Mouse (Mus musculus) layer of hippocampus, adult 9-11 months (tissue): ENCODE data around the gene Mcm5.

Source experiments
- DNase-seq: peaks from one replicate; pipeline ENCODE4 v3.0.0; 2022

The Mcm5 gene

DNA sequence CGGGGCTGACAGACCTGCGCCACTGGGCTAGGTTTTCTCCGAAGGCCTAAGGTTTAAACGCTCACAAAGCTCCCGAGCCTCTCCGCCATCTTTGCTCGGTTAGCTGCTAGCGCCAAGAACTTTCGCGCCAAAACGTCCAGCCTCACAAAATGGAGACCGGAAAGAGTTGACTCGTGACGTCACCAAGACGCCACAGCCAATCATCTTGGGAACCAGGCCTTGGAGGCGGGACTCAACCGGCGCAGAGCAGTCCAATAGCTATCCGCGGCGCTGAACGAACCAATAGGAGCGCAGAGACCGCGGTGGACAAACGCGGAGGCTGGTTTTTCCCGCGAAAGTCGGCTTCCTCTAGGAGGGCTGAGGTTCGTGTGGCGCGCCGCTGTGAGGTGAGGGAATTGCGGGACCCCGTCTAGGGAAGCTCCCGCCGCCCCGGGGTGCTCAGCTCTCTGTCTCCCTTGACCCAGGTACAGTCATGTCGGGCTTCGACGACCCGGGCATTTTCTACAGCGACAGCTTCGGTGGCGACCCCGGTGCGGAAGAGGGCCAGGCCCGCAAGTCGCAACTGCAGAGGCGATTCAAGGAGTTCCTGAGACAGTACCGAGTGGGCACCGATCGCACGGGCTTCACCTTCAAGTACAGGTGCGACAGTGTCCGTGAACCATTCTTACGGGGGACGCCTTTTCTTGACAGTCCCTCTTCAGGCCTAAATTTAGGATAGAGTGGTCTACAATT, at the start of gene Mcm5:
Gene Mcm5, plus strand, starts transcription at position 334 of the 732 bp plus-strand sequence.
- peak; percentile 99 for DNase-seq

DNA sequence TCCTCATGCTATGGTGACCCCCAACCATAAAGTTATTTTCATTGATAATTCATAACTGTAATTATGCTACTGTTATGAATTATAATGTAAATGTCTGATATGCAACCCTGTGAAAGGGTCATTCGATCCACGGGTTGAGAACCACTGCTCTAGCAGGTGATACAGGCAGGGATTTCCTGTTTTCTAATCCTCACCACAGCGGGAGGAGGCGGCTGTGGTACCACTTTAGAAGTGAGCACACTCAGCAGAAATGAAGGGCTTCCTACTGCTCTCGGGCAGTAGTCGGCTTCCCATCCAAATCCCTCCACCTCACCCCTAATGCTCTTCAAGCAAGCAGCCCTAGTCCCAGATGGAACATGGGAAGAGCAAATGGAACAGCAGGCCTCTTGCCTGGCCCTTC, 49.3 kb upstream of the Mcm5 start:
- no peak for DNase-seq

DNA sequence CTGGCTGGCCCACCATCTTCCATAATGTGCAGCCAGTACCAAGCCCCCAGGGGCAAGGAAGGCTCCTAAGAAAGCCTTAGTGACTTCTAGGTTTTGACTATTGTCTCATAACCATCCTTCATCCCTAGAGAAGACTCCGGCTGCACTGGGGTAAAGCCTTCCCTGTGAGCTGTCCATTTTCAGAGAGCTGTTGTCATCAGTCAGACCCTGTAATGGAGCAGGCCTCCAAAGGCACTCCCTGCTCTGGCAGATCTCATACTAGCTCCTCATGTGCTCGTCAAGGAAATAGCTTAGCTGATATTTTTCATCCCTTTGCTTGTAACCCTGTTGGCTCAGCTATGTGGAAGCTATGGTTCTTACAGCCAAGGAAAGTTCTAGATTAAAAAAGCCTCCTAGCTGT, 48.6 kb upstream of the Mcm5 start:
- DNase-seq = no peak

DNA sequence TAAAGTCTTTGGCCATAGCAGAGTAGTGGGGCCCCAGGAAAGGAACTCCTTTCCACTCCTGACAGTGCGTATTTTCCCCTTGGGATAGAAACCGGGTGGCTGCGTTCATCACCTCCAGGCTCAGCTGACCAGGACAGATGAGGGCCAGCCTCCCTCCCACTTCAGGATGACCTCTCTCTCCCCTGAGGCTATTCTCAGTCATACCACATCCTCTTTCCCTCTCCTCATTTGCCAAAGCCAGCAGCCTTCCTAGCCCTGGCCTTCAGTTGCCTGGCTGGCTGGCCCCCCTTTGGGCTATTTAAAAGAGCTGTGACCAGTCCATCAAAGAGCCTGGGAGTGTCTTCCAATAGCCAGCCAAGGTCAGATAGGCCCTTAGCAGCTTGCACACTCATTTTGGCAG, 46.1 kb upstream of the Mcm5 start:
- DNase-seq = peak; percentile 72

DNA sequence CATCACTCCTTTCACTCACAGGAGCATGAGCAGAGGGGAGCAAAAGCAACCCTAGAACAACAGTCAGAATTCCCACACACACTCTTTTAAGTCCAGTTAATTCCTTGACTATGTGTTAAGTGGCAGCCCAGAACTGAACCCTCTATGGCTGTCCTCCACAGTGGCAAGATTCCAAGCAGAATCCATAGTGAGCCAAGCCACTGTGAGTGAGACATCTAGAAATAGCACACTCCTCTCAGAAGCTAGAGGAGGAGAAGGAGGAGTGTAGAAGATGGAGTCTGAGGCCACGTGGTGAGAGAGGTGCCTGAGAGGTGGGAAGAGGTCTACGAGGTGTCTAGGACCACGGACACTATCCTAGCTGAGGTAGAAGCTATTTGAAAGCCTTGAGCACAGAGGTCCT, 44.6 kb upstream of the Mcm5 start:
- no peak for DNase-seq

DNA sequence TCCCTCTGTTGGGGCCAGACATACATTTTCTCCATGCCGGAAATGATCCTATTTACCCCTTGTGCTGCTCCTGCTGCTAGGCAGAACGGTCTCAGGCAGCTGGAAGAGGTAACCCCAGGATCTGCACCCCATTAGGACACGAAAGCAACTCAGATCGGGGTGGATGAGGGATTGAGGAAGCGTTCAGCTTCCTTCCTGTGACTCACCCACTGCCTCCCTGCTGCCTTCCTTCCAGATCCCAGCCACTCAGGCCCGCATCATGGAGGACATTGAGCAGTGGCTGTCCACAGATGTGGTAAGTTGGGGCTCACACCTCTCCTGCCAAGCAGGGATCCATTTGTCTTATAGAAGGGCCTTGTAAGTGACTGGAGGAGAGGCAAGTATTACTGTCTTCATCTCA, 42.1 kb upstream of the Mcm5 start:
- DNase-seq = no peak

DNA sequence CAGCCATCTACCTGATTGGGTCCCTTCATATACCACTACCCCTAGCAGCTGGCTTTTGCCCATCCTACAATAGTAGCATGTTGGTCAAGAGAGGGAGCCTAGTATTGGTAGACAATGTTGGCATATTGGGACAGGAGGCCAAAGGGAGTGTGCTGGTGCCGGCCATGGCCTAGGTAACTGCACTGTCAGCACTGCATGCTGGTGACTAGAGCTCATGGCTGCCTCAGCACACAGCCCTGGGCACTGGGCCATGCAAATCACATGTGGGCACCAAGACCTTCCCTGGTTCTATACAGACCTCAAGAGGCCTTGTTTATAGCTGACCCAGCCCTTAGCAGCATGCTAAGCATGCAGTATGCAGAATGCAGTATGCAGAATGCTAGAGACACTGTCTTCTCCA, 39.1 kb upstream of the Mcm5 start:
- DNase-seq = no peak

DNA sequence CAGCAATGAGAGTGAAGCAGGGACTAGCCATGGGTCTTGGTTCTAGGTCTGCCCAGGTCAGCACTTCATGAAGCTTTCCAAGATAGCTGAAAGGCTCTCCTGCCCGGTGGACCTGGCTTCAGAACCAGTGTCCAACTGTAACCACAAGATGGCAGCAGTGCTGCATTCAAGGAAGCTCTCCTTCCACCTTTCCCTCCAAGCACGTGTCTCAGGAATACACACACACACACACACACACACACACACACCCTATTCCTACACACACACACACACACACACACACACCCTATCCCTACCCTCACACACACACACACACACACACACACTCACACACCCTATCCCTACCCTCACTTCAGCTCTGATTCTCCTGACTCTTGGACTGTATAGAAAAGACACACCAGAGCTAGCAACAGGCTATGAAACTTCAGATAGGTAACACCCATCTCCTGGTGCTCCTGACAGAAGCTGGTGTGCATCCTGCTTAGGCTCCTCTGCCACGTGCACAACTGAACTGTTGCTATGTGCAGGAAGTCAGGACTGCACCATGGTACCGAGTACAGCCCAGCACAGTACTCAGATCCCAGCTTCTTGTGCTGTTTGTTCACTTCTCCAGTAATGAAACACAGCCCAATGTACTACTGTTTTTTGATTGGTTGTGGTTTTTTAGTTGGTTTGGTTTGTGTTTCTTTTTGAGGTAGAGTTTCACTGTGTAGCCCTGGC, 37.6 kb upstream of the Mcm5 start:
- peak; percentile 67 for DNase-seq

DNA sequence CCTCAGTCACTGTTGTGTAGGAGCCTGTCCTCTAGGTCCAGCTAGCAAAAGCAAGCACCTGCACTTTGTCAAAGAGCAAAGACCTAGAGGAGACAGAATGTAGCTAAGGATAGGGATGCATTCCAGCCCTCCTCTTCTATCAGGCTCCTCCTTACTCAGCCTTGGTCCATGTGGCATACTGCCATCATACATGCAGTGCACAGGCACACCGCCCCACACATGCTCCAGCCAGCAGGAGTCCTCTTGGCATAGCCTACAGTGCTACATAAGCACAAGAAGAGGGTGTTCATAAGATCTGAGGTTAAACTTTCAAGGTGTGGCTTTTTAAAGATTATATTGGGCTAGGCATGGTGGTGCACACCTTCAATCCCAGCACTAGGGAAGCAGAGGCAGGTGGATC, 34.5 kb upstream of the Mcm5 start:
- DNase-seq = no peak

DNA sequence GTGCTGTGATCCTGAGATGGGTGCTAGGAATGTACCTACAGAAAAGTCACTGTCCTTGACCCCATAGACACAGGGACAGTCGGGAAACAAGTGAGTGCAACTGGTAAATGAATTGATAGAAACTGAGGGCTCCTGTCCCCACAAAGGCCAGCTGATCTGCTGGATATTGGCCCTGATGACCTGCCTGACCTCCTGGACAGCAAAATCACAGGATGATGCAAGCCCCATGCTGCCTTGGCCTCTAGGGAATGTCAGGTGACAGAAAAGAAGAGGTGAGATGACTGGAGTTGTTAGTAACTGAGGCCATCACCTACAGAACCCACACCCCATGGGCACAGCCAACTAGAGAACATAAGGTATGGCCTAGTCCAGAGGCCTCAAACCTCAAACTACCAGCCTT, 31.2 kb upstream of the Mcm5 start:
- DNase-seq = no peak

DNA sequence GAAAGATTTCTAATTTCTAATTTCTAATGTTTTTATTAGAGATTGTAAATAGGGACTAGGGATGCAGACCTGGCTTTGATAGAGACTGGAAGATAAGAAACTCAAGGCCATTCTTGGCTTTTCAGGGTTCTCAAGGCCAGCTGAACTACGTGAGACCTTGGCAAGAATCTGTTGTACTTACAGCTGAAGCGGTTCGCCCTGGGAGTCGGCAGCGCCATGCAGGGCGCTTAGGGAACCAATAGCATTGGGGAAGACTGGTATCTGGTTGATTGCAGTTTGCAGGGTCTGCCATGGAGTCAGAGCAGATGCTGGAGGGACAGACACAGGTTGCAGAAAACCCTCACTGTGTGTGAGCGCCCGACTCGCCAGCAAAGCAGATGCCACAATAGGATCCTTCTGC, 30.5 kb upstream of the Mcm5 start:
- no peak for DNase-seq

DNA sequence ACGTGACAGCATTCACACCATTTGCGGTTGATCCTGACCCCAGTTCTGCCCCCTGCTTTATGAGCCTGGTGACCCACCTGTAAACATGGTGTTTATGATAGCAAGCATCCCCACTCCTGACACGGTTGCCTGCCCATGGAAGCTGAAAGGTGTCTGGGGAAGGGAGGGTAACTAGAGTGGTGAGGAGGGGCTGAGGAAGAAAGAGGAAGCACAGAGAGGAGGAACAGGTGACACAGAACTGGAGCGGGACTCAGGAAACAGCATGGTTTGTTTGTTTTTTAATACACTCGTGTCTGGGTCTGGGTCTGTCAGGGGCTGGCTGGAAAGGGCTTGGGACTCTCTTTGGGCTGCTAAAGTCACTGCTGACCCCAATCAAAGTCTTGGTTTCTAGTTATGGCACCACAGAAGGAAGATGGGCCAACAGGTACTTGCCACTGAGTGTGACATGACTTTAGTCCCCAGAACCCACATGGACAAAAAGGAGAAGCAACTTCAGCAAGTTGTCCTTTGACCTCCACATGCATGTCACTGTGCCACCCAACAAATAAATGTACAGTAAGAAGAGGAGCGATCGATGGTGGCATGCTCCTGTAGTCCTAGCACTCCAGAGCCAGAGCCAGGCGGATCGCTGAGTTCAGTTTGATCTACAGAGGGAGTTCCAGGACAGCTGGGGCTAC, 27.9 kb upstream of the Mcm5 start:
- no peak for DNase-seq

DNA sequence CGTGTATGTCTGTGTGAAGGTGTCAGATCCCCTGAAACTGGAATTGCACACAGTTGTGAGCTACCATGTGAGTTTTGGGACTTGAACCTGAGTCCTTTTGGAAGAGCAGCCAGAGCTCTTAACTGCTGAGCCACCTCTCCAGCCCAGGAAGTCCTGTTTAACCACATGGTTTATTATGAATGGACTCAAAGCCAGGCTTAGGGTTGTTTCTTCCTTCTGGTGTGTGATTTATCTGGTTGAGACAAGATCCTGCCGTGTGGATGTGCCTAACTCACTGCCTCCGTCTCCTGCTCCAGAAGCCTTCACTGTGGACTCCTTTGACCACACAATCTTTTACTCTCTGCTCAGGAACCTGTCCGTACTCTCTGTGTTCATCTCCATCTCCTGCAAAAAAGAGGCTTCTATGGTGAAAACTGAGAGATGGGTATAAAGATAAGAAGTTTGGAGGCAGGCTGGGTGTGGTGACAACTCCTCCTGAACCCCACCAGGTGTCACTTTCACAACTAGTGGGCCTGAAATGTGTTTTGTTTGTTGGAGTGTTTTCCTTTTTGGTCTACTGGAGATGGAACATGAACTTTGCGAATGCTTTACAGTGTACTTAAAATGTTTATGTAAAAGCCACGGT, 27.1 kb upstream of the Mcm5 start:
- no peak for DNase-seq

DNA sequence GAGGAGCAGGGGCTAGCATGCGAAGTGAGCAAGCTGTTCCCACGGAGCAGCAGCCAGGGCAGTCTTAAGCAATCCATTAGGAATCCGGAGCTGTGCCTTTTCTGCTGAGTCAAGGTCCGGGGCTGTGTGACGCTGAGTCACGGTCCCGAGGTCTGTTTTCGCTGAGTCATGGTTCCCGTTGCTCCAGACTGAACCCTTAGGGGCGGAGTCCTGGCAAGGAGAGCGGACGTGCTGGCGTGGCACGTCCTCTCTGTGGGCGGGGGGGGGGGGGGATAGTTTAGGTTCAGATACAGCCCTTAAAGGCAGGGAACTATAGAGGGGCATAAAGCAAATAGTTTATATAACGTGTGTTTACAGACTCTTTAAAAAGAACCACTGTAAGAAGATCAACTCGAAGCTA, 25.5 kb upstream of the Mcm5 start:
- peak; percentile 89 for DNase-seq

DNA sequence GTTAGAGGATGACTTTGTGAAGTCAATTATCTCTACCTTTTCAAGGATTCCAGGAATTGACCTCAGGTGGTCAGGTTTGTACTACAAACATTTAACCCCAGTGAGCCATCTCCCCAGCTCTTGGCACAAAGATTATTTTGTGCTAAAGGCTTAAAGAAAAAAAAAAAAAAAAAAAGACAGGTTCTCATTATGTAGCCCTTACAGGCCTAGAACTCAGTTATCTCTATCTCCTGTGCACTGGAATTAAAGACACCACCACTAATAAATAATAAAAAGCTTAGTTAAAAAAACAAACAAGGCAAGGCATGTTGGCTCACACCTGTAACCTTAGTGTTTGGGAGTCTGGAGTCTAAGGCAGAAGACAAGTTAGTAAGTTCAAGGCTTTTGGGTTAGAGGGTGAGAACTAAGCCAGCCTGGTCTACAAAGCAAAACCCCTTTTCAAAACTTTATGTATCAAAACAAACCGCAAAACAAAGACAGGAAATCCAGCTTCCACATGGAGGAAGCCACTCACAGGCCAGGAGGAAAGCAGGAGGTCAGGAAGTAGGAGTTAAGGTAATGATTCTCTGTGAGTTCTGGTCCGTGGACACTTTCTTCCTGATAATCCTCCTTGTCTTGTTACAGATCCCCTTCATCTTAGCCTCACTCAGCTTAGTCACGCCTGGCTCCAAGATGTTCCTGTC, 24.8 kb upstream of the Mcm5 start:
- no peak for DNase-seq

DNA sequence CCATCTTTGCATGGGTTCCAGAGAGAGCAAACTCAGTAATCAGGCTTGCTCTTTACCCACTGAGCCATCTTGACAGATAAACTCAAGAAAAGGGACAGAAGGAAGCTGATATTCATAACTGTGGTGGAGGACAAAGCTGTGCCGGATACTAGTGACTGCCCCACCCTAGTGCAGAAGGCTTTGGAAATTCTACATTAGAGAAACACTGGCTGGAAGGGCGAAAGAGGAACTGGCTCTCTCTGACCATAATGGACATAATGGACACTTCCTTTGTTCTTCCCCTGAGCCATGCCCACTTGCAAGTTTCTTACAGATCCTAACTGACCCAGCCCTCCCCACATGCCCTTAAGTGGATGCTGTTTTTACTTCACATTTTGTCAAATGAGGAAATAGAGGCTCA, 23.4 kb upstream of the Mcm5 start:
- no peak for DNase-seq

DNA sequence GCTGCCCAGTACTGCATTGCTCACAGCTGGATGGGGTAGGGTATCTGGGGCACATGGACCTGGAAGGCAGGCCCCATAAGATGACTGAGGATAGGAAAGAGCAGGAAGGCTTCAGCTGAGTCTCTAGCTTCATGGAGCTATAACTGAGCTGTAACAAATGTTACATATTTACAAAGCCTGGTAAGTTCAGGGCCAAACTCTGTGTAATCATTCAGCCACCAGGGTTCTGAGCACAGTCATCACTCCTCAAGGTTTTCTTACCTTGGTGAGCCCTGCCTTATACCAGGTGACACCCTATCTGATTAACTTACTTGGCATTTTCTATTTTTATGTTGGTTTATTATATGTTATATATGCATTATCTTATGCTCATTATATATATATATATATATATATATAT, 22.2 kb upstream of the Mcm5 start:
- no peak for DNase-seq

DNA sequence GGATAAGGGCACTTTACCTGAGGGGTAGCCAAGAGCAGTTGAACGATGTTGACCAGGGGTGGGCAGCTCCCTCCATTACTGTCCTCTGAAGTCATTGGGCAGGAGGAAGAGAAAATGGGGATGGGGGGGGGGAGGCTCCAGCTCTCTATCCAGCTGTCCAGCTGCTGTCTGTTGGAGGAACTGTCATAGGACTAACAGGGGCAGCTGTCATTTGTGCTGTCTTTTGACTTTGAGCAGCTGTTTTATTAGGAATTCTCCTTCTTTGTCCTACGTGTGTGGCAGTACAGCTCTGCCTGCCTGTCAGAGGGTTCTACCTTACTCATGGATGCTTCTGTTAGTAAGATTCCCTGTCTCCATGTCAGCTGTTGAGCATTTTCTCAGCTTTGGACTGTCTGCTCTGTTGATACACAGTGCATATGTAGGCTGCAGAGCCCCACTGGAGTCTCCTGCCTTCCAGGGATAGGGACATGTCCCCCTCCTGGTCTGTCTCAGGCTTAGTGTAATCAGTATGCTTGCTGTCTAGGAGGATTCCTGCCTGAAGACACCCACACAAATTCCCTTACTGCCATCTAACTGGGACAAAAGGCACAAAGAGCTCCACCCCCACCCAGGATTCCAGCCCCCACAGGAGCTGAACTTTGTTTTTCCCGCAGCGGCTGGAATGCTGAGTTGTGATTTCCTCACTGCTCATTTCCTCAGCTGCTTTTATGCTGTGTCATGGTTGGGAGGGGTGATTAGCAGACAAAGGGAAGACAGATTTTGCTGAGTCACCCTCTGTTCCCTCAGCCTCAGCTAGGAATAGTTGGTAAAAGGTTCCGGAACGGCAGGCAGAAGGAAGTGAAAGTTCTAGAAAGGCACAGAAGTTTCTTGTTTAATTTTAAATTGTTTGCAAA, 20.1 kb upstream of the Mcm5 start:
- DNase-seq = peak; percentile 90

DNA sequence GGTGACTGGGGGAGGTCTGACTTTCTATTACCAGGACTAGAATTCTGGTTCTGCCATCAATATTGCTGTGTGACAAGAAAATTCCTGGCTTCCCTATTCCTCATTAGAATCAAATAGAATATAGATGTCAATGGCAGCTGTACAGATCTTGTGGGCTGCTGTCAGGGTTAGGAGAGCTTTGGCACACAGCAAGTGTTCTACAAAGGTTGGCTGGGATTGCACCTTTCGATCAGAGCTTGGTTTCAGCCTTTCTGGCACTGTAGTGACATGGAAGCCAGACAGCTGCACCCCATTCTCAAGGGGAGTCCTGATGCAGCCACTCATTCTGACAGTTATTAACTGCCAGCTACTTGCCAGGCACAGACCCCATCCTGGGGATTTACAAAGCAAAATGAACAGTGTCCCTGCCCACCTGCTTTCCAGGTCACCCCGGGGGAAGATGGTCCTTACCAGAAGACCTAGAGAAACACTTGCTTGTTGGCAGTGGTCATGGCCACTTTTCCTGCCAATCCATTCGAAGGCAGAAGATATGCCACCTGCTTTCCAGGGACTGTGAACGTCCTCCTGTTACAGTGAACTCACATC, 18.5 kb upstream of the Mcm5 start:
- no peak for DNase-seq

DNA sequence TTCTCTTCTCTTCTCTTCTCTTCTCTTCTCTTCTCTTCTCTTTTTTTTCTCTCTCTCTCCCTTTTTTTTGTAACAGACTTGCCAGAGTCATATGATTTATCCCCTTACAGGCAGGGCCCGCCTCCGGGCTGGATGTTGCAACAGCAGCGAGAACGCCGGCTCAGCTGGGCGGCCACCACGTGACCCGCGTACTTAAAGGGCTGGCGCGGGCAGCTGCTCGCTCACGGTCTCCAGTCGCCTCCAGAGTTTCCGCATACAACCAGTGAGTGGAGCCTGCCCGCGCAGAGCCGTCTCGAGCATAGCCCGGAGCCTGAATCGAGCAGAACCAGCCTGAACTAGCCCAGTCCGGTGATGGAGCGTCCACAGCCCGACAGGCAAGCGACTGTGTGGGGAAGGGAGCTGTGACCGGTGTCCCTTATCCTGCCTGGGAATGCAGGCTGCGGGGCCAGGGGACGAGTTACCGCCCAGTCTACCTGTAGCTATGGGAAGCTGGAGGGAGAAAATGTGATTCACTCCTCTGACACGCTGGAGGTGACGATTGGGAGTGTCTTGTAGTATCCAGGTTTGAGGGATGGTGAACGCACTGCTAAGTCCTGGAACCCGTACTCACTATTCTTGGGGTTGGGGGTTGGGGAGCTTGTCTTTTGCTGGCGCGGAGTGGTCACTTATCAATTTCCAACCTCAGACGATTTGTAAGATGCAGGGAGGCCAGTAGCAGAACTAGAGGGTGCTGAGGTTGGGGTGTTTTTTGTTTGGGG, 15.8 kb upstream of the Mcm5 start, which contains the start of gene Hmox1:
Gene Hmox1, plus strand, starts transcription at position 223 of the 758 bp plus-strand sequence.
- DNase-seq = peak; percentile 95

DNA sequence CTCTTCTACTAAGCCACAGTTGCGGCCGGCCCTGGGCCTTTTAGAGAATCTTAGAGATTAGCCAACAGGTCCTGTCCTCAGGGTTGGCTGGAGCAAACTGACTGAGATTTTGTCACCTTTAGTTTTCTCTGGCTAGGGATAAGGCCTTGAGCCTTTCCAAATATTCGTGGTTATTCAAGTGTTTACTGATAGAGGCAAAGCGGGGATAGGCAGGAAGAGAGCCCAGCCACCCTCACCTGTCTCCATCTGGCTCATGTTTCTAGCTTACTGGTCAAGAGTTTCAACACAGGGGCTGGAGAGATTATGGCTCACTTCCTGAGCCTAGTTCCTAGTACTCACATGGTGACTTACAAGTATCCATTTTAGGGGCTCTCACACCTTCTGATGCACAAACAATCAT, 6.4 kb upstream of the Mcm5 start:
- DNase-seq = no peak
